Mouse (Mus musculus) MEL (cell line): ENCODE measurements around the gene Prss41. TPM values are rescaled to one million over a fixed set of nuclear protein-coding genes. Genes with fewer than 3 reads are reported as not detected.

ENCODE experiments used
- DNase-seq: peaks from one replicate; pipeline ENCODE4 v3.0.0; 2011; ENCODE audit warnings: low read depth, low spot score
- H3K27ac ChIP-seq: 2 replicates; pipeline ENCODE4 v1.5.1; 2012; ENCODE audit warnings: low read depth, mild to moderate bottlenecking, control low read depth, low read length, moderate library complexity; ENCODE audit not compliant: control insufficient read depth
- H3K27me3 ChIP-seq, 2 experiments: fragments of 150-350 bp in 1 of 2; sonication (generic) in 1 of 2; 2 replicates each; pipeline ENCODE4 v1.6.1; 2012; ENCODE audit warnings: low read length in 2 of 2, mild to moderate bottlenecking in 2 of 2, improper control_type of control experiment in 1 of 2, moderate library complexity in 1 of 2; ENCODE audit not compliant: insufficient read depth in 2 of 2, control insufficient read depth in 1 of 2
- H3K36me3 ChIP-seq, 2 experiments: 2 replicates each; pipeline ENCODE4 v1.6.1; 2012 to 2014; ENCODE audit warnings: low read length in 2 of 2, improper control_type of control experiment in 1 of 2, inconsistent platforms in 1 of 2, mild to moderate bottlenecking in 1 of 2; ENCODE audit not compliant: insufficient read depth in 2 of 2, control insufficient read depth in 1 of 2
- H3K4me1 ChIP-seq, 2 experiments: fragments of 150-350 bp in 1 of 2; sonication (generic) in 1 of 2; 2 replicates each; pipeline ENCODE4 v1.6.1; 2012; ENCODE audit warnings: low read length in 2 of 2, improper control_type of control experiment in 1 of 2, mild to moderate bottlenecking in 1 of 2; ENCODE audit not compliant: insufficient read depth in 2 of 2, control insufficient read depth in 1 of 2
- H3K4me3 ChIP-seq, 2 experiments: fragments of 150-350 bp in 1 of 2; sonication (generic) in 1 of 2; 2 replicates each; pipeline ENCODE4 v1.5.1; 2012; ENCODE audit warnings: low read depth in 2 of 2, low read length in 2 of 2, mild to moderate bottlenecking in 2 of 2, moderate library complexity in 2 of 2, control low read depth in 1 of 2, improper control_type of control experiment in 1 of 2; ENCODE audit not compliant: control insufficient read depth in 1 of 2, insufficient read depth in 1 of 2
- H3K79me2 ChIP-seq: 2 replicates; pipeline ENCODE4 v1.6.1; 2012; ENCODE audit warnings: mild to moderate bottlenecking, low read length, moderate library complexity; ENCODE audit not compliant: control insufficient read depth, poor library complexity, insufficient read depth
- H3K9ac ChIP-seq: 2 replicates; pipeline ENCODE4 v1.6.1; 2012; ENCODE audit warnings: low read depth, mild to moderate bottlenecking, control low read depth, low read length, moderate library complexity; ENCODE audit not compliant: control insufficient read depth, poor library complexity, severe bottlenecking
- H3K9me3 ChIP-seq: fragments of 150-350 bp; sonication (generic); replicated peaks from 2 replicates; pipeline ENCODE4 v1.6.1; 2012; ENCODE audit warnings: mild to moderate bottlenecking, low read length, improper control_type of control experiment, moderate library complexity; ENCODE audit not compliant: insufficient read depth
- BHLHE40 ChIP-seq: IDR thresholded peaks from 2 replicates; pipeline ENCODE4 v1.6.1; 2012; ENCODE audit warnings: low read depth, mild to moderate bottlenecking, inconsistent platforms, low read length, improper control_type of control experiment, borderline replicate concordance
- CHD1 ChIP-seq: IDR thresholded peaks from 2 replicates; pipeline ENCODE4 v1.6.1; 2012; ENCODE audit warnings: low read depth, mild to moderate bottlenecking, inconsistent platforms, low read length, improper control_type of control experiment
- CTCF ChIP-seq, 3 experiments: IDR thresholded peaks in 2 of 3; conservative IDR thresholded peaks in 1 of 3; 2 replicates each; pipeline ENCODE4 v1.5.1; 2011 to 2012; ENCODE audit warnings: low read length in 3 of 3, low read depth in 2 of 3, mild to moderate bottlenecking in 2 of 3, improper control_type of control experiment in 1 of 3, inconsistent platforms in 1 of 3, mixed read lengths in 1 of 3, moderate library complexity in 1 of 3; ENCODE audit not compliant: control insufficient read depth in 1 of 3, insufficient read depth in 1 of 3, poor library complexity in 1 of 3, severe bottlenecking in 1 of 3
- E2F4 ChIP-seq: IDR thresholded peaks from 2 replicates; pipeline ENCODE4 v1.6.1; 2011; ENCODE audit warnings: low read depth, low read length, improper control_type of control experiment, borderline replicate concordance
- EP300 ChIP-seq, 2 experiments: IDR thresholded peaks; 2 replicates each; pipeline ENCODE4 v1.6.1; 2011; ENCODE audit warnings: improper control_type of control experiment in 2 of 2, low read length in 2 of 2, low read depth in 1 of 2, mild to moderate bottlenecking in 1 of 2
- GABPA ChIP-seq: IDR thresholded peaks from 2 replicates; pipeline ENCODE4 v1.6.1; 2012; ENCODE audit warnings: low read depth, mild to moderate bottlenecking, inconsistent platforms, low read length, improper control_type of control experiment, moderate library complexity
- GATA1 ChIP-seq: IDR thresholded peaks from 2 replicates; pipeline ENCODE4 v1.6.1; 2011; ENCODE audit warnings: low read depth, low read length, improper control_type of control experiment
- JUND ChIP-seq: IDR thresholded peaks from 2 replicates; pipeline ENCODE4 v1.6.1; 2011; ENCODE audit warnings: low read depth, mild to moderate bottlenecking, improper control_type of control experiment, low read length
- KAT2A ChIP-seq: conservative IDR thresholded peaks from 2 replicates; pipeline ENCODE4 v1.6.1; 2012; ENCODE audit warnings: low read depth, low read length, improper control_type of control experiment, inconsistent platforms
- MAX ChIP-seq: IDR thresholded peaks from 2 replicates; pipeline ENCODE4 v1.6.1; 2011; ENCODE audit warnings: low read length, improper control_type of control experiment
- MEF2A ChIP-seq: IDR thresholded peaks from 2 replicates; pipeline ENCODE4 v1.6.1; 2014; ENCODE audit warnings: low read depth, mild to moderate bottlenecking, inconsistent platforms, low read length, improper control_type of control experiment; ENCODE audit not compliant: poor library complexity, insufficient replicate concordance, severe bottlenecking; ENCODE audit errors: extremely low read depth
- NELFE ChIP-seq: IDR thresholded peaks from 2 replicates; pipeline ENCODE4 v1.6.1; 2011; ENCODE audit warnings: low read depth, low read length, improper control_type of control experiment
- NRF1 ChIP-seq: IDR thresholded peaks from 2 replicates; pipeline ENCODE4 v1.6.1; 2014; ENCODE audit warnings: low read depth, mild to moderate bottlenecking, inconsistent platforms, low read length, improper control_type of control experiment, moderate library complexity; ENCODE audit not compliant: poor library complexity, insufficient read depth, severe bottlenecking
- POLR2AphosphoS2 ChIP-seq: IDR thresholded peaks from 2 replicates; pipeline ENCODE4 v1.6.1; 2011; ENCODE audit warnings: low read length, improper control_type of control experiment
- RAD21 ChIP-seq: IDR thresholded peaks from 2 replicates; pipeline ENCODE4 v1.6.1; 2011; ENCODE audit warnings: mild to moderate bottlenecking, low read depth, low read length, improper control_type of control experiment
- SIN3A ChIP-seq: IDR thresholded peaks from 2 replicates; pipeline ENCODE4 v1.6.1; 2012; ENCODE audit warnings: low read length, improper control_type of control experiment, inconsistent platforms
- SMC3 ChIP-seq: IDR thresholded peaks from 2 replicates; pipeline ENCODE4 v1.6.1; 2011; ENCODE audit warnings: low read depth, low read length, improper control_type of control experiment
- TAL1 ChIP-seq: IDR thresholded peaks from 2 replicates; pipeline ENCODE4 v1.6.1; 2012; ENCODE audit warnings: mild to moderate bottlenecking, inconsistent platforms, low read length, moderate library complexity, mixed read lengths
- TBP ChIP-seq: IDR thresholded peaks from 2 replicates; pipeline ENCODE4 v1.8.0; 2011; ENCODE audit warnings: low read depth, low read length, improper control_type of control experiment
- ZC3H11A ChIP-seq: IDR thresholded peaks from 2 replicates; pipeline ENCODE4 v1.6.1; 2012; ENCODE audit warnings: low read depth, mild to moderate bottlenecking, inconsistent platforms, low read length, improper control_type of control experiment
- ZMIZ1 ChIP-seq: IDR thresholded peaks from 2 replicates; pipeline ENCODE4 v1.6.1; 2012; ENCODE audit warnings: low read depth, mild to moderate bottlenecking, inconsistent platforms, low read length, improper control_type of control experiment, moderate library complexity
- ZNF384 ChIP-seq: IDR thresholded peaks from 2 replicates; pipeline ENCODE4 v1.6.1; 2012; ENCODE audit warnings: low read depth, mild to moderate bottlenecking, inconsistent platforms, low read length, improper control_type of control experiment
- polyA plus RNA-seq, 2 experiments: library from polyadenylated mRNA; stranded (reverse) in 1 of 2; unstranded in 1 of 2; fragments of >175 nt in 1 of 2; fragments of >200 nt in 1 of 2; gene quantifications; 2 replicates each; pipeline versions ENCODE4 v1.2.1 to v1.2.4; 2012; ENCODE audit warnings: low replicate concordance in 2 of 2, low read depth in 1 of 2; ENCODE audit not compliant: insufficient read length in 2 of 2, insufficient read depth in 1 of 2, missing spikeins in 1 of 2
- total RNA-seq: library from RNA; depleted of rRNA; stranded (reverse); fragments of 300-350 nt; gene quantifications from 2 replicates; pipeline ENCODE4 v1.2.3, GENCODE M21; 2012

Gene Prss41
- total and polyA plus RNA-seq, 3 experiments, result 3.4 to 12.8 TPM; not detected in 1

DNA sequence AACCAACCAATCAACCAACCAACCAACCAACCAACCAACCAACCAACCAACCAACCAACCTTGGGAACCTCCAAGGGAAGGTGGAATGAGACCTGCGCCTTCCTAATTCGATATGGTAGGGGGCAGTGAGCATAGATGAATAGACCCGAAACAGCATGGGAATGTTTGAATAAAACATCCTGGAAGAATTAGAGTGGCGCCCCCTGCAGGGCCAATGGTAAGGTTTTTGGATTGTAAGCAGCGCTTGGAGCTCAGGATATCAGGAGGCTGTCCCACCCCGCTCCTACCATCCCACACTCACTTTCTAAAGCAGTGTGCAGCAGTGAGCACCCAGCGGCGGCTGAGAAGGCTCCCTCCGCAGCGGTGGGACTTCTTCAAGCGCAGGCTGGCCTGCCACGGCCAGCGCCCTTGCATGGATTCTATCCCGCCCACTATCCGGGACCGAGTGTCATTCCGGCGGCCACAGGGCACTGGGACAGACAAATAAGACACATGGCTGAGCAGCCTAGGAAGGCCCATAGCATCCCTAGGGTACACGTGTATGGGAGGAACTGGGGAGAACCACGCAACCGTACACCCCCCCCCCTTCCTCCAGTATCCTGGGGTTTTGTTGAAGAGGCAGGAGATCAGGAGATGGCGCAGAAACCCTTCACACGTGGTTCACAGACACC is 696 bp downstream of the Prss41 start:
- H3K27ac ChIP-seq, result peak overlapping the region; percentile 3
- no peak for TF ChIP-seq E2F4
- peak; percentile 30; the same call in 1 of the 2 replicates for TF ChIP-seq SMC3
- no peak for TF ChIP-seq KAT2A
- no peak for TF ChIP-seq BHLHE40
- TF ChIP-seq MEF2A, result no peak
- no peak for TF ChIP-seq ZMIZ1
- TF ChIP-seq GATA1, result no peak
- TF ChIP-seq GABPA, result no peak
- peak; percentile 31; the same call in 1 of the 2 replicates for TF ChIP-seq SIN3A
- no peak for TF ChIP-seq POLR2AphosphoS2
- peak; percentile 89; the same call in 1 of the 2 replicates for TF ChIP-seq MAX
- TF ChIP-seq ZNF384, result no peak
- TF ChIP-seq NRF1, result no peak
- TF ChIP-seq CHD1, result no peak
- no peak; the same call in 1 of the 2 replicates for TF ChIP-seq RAD21
- peak; percentile 15; the same call in 1 of the 2 replicates for TF ChIP-seq TBP
- TF ChIP-seq JUND, result no peak
- TF ChIP-seq NELFE, result peak; percentile 2; the same call in 1 of the 2 replicates
- no peak for TF ChIP-seq ZC3H11A
- peak; percentile 61 to 67 (median 65) for TF ChIP-seq CTCF (IDR thresholded peaks at IDR 0.05 in 2 of 3, conservative IDR thresholded peaks at IDR 0.05 in 1 of 3; ENCODE audit: control insufficient read depth in 1 of 3, insufficient read depth in 1 of 3, low read depth in 2 of 3, low read length in 3 of 3, poor library complexity in 1 of 3, severe bottlenecking in 1 of 3)
- H3K27me3 ChIP-seq, result no peaks in the 10 kb centered on the region
- H3K9me3 ChIP-seq, result no peaks in the 10 kb centered on the region
- no peaks in the 10 kb centered on the region for H3K36me3 ChIP-seq
- peak overlapping the region; percentile 83 to 86 for H3K4me3 ChIP-seq
- peaks cover 0 to 4% of the 10 kb centered on the region in 2 experiments; a peak in 1 of 4 replicates for H3K4me1 ChIP-seq
- DNase-seq, result peak; percentile 75
- H3K9ac ChIP-seq, result peak overlapping the region; percentile 86
- no peaks in the 10 kb centered on the region; the same call in 1 of the 2 replicates for H3K79me2 ChIP-seq

DNA sequence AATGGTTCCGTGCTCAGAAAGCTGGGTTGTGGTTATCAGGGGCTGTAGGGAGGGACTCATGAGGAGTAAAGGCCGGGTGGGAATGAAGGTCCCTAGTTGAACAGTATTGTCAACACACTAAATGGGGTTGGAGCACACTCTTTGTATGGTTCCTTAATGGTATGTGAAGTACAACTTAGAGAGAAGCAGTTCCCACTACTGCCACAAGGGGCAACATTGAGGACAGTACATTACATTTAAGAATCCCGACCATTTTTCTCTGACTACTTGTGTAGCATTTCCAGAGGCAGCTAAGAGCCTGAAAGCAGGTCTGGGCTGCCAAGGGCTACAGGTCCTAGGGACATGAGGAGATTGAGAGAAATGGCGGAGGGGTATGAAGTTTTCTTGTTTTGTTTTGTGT is 2.8 kb downstream of the Prss41 start:
- Histone ChIP-seq H3K9ac (no peak overlapping the region), H3K9me3 (no peaks in the 10 kb centered on the region), H3K27ac (no peak overlapping the region), H3K36me3 (no peaks in the 10 kb centered on the region), H3K4me3 (no peak overlapping the region), H3K79me2 (no peaks in the 10 kb centered on the region; the same call in 1 of the 2 replicates), H3K4me1 (peaks cover 0 to 4% of the 10 kb centered on the region in 2 experiments; a peak in 1 of 4 replicates), H3K27me3 (no peaks in the 10 kb centered on the region)
- peak; percentile 89 for DNase-seq
- TF ChIP-seq CTCF (IDR thresholded peaks at IDR 0.05 in 2 of 3, conservative IDR thresholded peaks at IDR 0.05 in 1 of 3; ENCODE audit: control insufficient read depth in 1 of 3, insufficient read depth in 1 of 3, low read depth in 2 of 3, low read length in 3 of 3, poor library complexity in 1 of 3, severe bottlenecking in 1 of 3) (peak; percentile 2 to 95 (median 73); a peak in 4 of 6 replicates), ZMIZ1 (no peak), SMC3 (peak; percentile 29; the same call in 1 of the 2 replicates), GABPA (no peak), JUND (0 out of 2 replicates have a peak, but pooled peaks have one; percentile 48), NELFE (0 out of 2 replicates have a peak, but pooled peaks have one; percentile 18), BHLHE40 (no peak), TAL1 (no peak), EP300 (IDR thresholded peaks at IDR 0.05; ENCODE audit: low read depth in 1 of 2, low read length in 2 of 2) (no peak)
